ENCODE assay signal across 10 mouse cellular contexts in genomic region chr1:131905497-131905896, GRCm38 (mm10). TPM values are rescaled to one million over a fixed set of nuclear protein-coding genes. Genes with fewer than 3 reads are reported as not detected.
A peak's percentile ranks its signal among the peaks of the same experiment; 100 is the strongest.
DNase-seq lines count a peak whose midpoint lies in the region; ATAC-seq and TF ChIP-seq lines count a peak whose summit lies in the region.
"Had no signal": no experiment of that assay in that cellular context is flagged by ENCODE, and none has a peak within 500 bp of the region (broad histone marks: within the 10 kb centered on the region; RNA-seq: fewer than 3 reads in every experiment).

No protein-coding gene starts in this region.

- H3K27me3 ChIP-seq in limb, embryonic 14.5 days (ENCODE audit: control insufficient read depth, insufficient read depth, low read length): no peaks in the 10 kb centered on the region; the same call in 1 of the 2 replicates
- H3K27me3 ChIP-seq in limb, embryonic 10.5 days (ENCODE audit: low read depth, poor library complexity, severe bottlenecking): peaks cover 4% of the 10 kb centered on the region; the same call in 1 of the 2 replicates
- peaks cover 44% of the 10 kb centered on the region for H3K27me3 ChIP-seq in Patski
- no peaks in the 10 kb centered on the region for H3K27me3 ChIP-seq in liver, embryonic 14.5 days (ENCODE audit: control insufficient read depth, insufficient read depth, low read length)

- in situ Hi-C loops in Patski (cut with MboI; ENCODE audit: low pct_unique_long_range_greater_than_20kb): no loop called here

- POLR2A ChIA-PET in Patski (lab: Charles Lee): no interaction called here

- no peak overlapping the region for H3K9ac ChIP-seq in limb, embryonic 14.5 days (ENCODE audit: low read depth, low read length, severe bottlenecking)
- H3K9ac ChIP-seq in liver, embryonic 14.5 days (replicated peaks): no peak overlapping the region
- H3K9ac ChIP-seq: midbrain, embryonic 12.5 days had no signal

- H3K9me3 ChIP-seq in limb, embryonic 14.5 days (ENCODE audit: control insufficient read depth, low read length): no peaks in the 10 kb centered on the region
- H3K9me3 ChIP-seq in limb, embryonic 10.5 days (replicated peaks): no peaks in the 10 kb centered on the region
- H3K9me3 ChIP-seq in liver, embryonic 14.5 days (ENCODE audit: control insufficient read depth, low read length): no peaks in the 10 kb centered on the region
- H3K9me3 ChIP-seq: midbrain, embryonic 12.5 days had no signal

- CTCF ChIA-PET in Patski (lab: Charles Lee): interaction anchor here (1.2 kb wide), 1 partner anchor 75 kb away, joined by 5 read pairs; no protein-coding TSS in a partner anchor

- no peaks in the 10 kb centered on the region for H3K4me1 ChIP-seq in limb, embryonic 14.5 days (ENCODE audit: control insufficient read depth, insufficient read depth, low read length)
- no peaks in the 10 kb centered on the region for H3K4me1 ChIP-seq in limb, embryonic 10.5 days
- peaks cover 2 to 3% of the 10 kb centered on the region in 2 experiments; a peak in 2 of 4 replicates for H3K4me1 ChIP-seq in liver, embryonic 14.5 days (replicated peaks; ENCODE audit: control insufficient read depth in 2 of 2, insufficient read depth in 2 of 2, low read length in 1 of 2)
- H3K4me1 ChIP-seq: midbrain, embryonic 12.5 days had no signal

- TF ChIP-seq CTCF in Patski (IDR thresholded peaks at IDR 0.05): peak; percentile 67
- TF ChIP-seq CTCF in liver, embryonic 14.5 days (IDR thresholded peaks at IDR 0.05; ENCODE audit: low read depth): peak; percentile 45

- H3K36me3 ChIP-seq in limb, embryonic 14.5 days (ENCODE audit: control insufficient read depth, insufficient read depth, low read length): no peaks in the 10 kb centered on the region
- H3K36me3 ChIP-seq in limb, embryonic 10.5 days: no peaks in the 10 kb centered on the region
- H3K36me3 ChIP-seq in liver, embryonic 14.5 days (replicated peaks; ENCODE audit: control insufficient read depth, insufficient read depth, low read depth): no peaks in the 10 kb centered on the region
- H3K36me3 ChIP-seq: midbrain, embryonic 12.5 days had no signal

- H3K4me3 ChIP-seq in limb, embryonic 14.5 days (replicated peaks; ENCODE audit: low read length): no peak overlapping the region
- H3K4me3 ChIP-seq in limb, embryonic 10.5 days: no peak overlapping the region
- H3K4me3 ChIP-seq in liver, embryonic 14.5 days (ENCODE audit: insufficient read depth in 1 of 2, low read depth in 2 of 2, low read length in 2 of 2): no peak overlapping the region
- H3K4me3 ChIP-seq: midbrain, embryonic 12.5 days had no signal

- H3K27ac ChIP-seq in limb, embryonic 14.5 days (replicated peaks; ENCODE audit: low read depth, low read length): no peak overlapping the region
- H3K27ac ChIP-seq in limb, embryonic 10.5 days: no peak overlapping the region
- no peak overlapping the region for H3K27ac ChIP-seq in liver, embryonic 14.5 days
- H3K27ac ChIP-seq: midbrain, embryonic 12.5 days had no signal

- no peak for TF ChIP-seq POLR2A in limb, embryonic 14.5 days (IDR thresholded peaks at IDR 0.05; ENCODE audit: borderline replicate concordance, extremely low read depth, insufficient read depth, insufficient read length)

- peak; percentile 32 for DNase-seq in adrenal gland, adult 2 months
- DNase-seq in adrenal gland, adult 8-10 months: no peak
- DNase-seq in limb, embryonic 14.5 days (ENCODE audit: low spot score): peak; percentile 28
- DNase-seq in limb, embryonic 10.5 days (ENCODE audit: low spot score): no peak
- DNase-seq in Patski (ENCODE audit: low read depth, low spot score): no peak
- no peak for DNase-seq in liver, embryonic 14.5 days (ENCODE audit: low read depth in 3 of 3, low spot score in 3 of 3)
- no peak for DNase-seq in gastrocnemius, postnatal 25 days
- DNase-seq in right cerebral cortex, postnatal 4 days: no peak
- DNase-seq: layer of hippocampus, postnatal 36 days had no signal

- no peak for ATAC-seq in limb, embryonic 14.5 days (ENCODE audit: low FRiP score, low read depth)
- no peak for ATAC-seq in Patski
- ATAC-seq in liver, embryonic 14.5 days (ENCODE audit: insufficient read depth): no peak

- no peak for TF ChIP-seq EP300 in liver, embryonic 14.5 days (IDR thresholded peaks at IDR 0.05; ENCODE audit: low read depth)

- H3K4me2 ChIP-seq in limb, embryonic 14.5 days (replicated peaks; ENCODE audit: low read depth, low read length, severe bottlenecking): no peak overlapping the region
- no peak overlapping the region for H3K4me2 ChIP-seq in liver, embryonic 14.5 days (ENCODE audit: low read depth)
- H3K4me2 ChIP-seq: midbrain, embryonic 12.5 days had no signal

- 22% methylated on average over 1 of the region's 1 CpGs for WGBS in limb, embryonic 14.5 days
- 36% methylated on average over 1 of the region's 1 CpGs for WGBS in limb, embryonic 10.5 days
- WGBS in liver, embryonic 14.5 days (ENCODE audit: insufficient replicate concordance): 3% methylated on average over 1 of the region's 1 CpGs

RNA-seq across cellular contexts. Expression of gene Nucks1, which starts 4.8 kb away (rescaled TPM):
- 100 to 1,000 TPM; 111 to 139 TPM for total RNA-seq in adrenal gland, adult 2 months (2021)
- 3.2 and 4.2 TPM in 2 replicates for polyA plus RNA-seq in adrenal gland, adult 2 months (2012; rRNA removed)
- total RNA-seq in adrenal gland, adult 8-10 months (2022): 100 to 1,000 TPM; 134 to 174 (median 151) TPM
- polyA plus RNA-seq in limb, embryonic 14.5 days (2012; rRNA removed): 68.0 and 68.4 TPM in 2 replicates
- 52.0 and 53.9 TPM in 2 replicates for polyA plus RNA-seq in limb, embryonic 14.5 days (2014; fragmentation: Nextera tagmentation; extraction: Ambion mirVana)
- polyA plus RNA-seq in limb, embryonic 10.5 days (2016; fragmentation: Nextera tagmentation; extraction: Ambion mirVana): 97.8 and 110 TPM in 2 replicates
- 37.8 TPM for polyA plus RNA-seq in Patski (2021)
- polyA plus RNA-seq in liver, embryonic 14.5 days (2012; rRNA removed): 18.0 and 23.2 TPM in 2 replicates
- polyA plus RNA-seq in liver, embryonic 14.5 days (2014; fragmentation: Nextera tagmentation; extraction: Ambion mirVana): 20.2 and 21.3 TPM in 2 replicates
- 10 to 100 TPM; 53.8 to 53.9 TPM for total RNA-seq in gastrocnemius, postnatal 25 days (2021)

RNA-seq across cellular contexts. Expression of gene Rab29, which starts 38.5 kb away (rescaled TPM):
- 10 to 100 TPM; 15.1 to 28.7 TPM for total RNA-seq in adrenal gland, adult 2 months (2021)
- 18.7 and 24.3 TPM in 2 replicates for polyA plus RNA-seq in adrenal gland, adult 2 months (2012; rRNA removed)
- 10 to 100 TPM; 15.0 to 28.6 (median 22.0) TPM for total RNA-seq in adrenal gland, adult 8-10 months (2022)
- polyA plus RNA-seq in limb, embryonic 14.5 days (2012; rRNA removed): 22.8 and 25.4 TPM in 2 replicates
- polyA plus RNA-seq in limb, embryonic 14.5 days (2014; fragmentation: Nextera tagmentation; extraction: Ambion mirVana): 25.2 and 27.7 TPM in 2 replicates
- 6.1 and 8.6 TPM in 2 replicates for polyA plus RNA-seq in limb, embryonic 10.5 days (2016; fragmentation: Nextera tagmentation; extraction: Ambion mirVana)
- 12.9 TPM for polyA plus RNA-seq in Patski (2021)
- polyA plus RNA-seq in liver, embryonic 14.5 days (2012; rRNA removed): 7.3 and 8.3 TPM in 2 replicates
- polyA plus RNA-seq in liver, embryonic 14.5 days (2014; fragmentation: Nextera tagmentation; extraction: Ambion mirVana): 10.7 and 11.7 TPM in 2 replicates
- 1 to 10 TPM; 6.4 to 7.4 TPM for total RNA-seq in gastrocnemius, postnatal 25 days (2021)

RNA-seq across cellular contexts. Expression of gene Slc45a3, which starts 57.3 kb away (rescaled TPM):
- 10 to 100 TPM; 15.5 to 25.5 TPM for total RNA-seq in adrenal gland, adult 2 months (2021)
- 23.7 and 35.0 TPM in 2 replicates for polyA plus RNA-seq in adrenal gland, adult 2 months (2012; rRNA removed)
- 10 to 100 TPM; 18.4 to 53.4 (median 36.3) TPM for total RNA-seq in adrenal gland, adult 8-10 months (2022)
- 9.9 and 13.1 TPM in 2 replicates for polyA plus RNA-seq in limb, embryonic 14.5 days (2012; rRNA removed)
- polyA plus RNA-seq in limb, embryonic 14.5 days (2014; fragmentation: Nextera tagmentation; extraction: Ambion mirVana): 10.5 and 11.1 TPM in 2 replicates
- polyA plus RNA-seq in limb, embryonic 10.5 days (2016; fragmentation: Nextera tagmentation; extraction: Ambion mirVana): 1.7 and 2.0 TPM in 2 replicates
- polyA plus RNA-seq in Patski (2021): 0.65 TPM
- 1.9 and 2.4 TPM in 2 replicates for polyA plus RNA-seq in liver, embryonic 14.5 days (2012; rRNA removed)
- polyA plus RNA-seq in liver, embryonic 14.5 days (2014; fragmentation: Nextera tagmentation; extraction: Ambion mirVana): 1.8 and 2.5 TPM in 2 replicates
- total RNA-seq in gastrocnemius, postnatal 25 days (2021): 1 to 10 TPM; 1.3 to 1.6 TPM

Comparison
In these comparisons a context has a peak if more than half of its experiments do, and no peak if none do; other contexts are left out.
1. DNase-seq: peak in adrenal gland, adult 2 months (single experiment) and limb, embryonic 14.5 days (single experiment); none in adrenal gland, adult 8-10 months (single experiment), limb, embryonic 10.5 days (single experiment), Patski (single experiment), liver, embryonic 14.5 days (0 of 3), gastrocnemius, postnatal 25 days (single experiment) and right cerebral cortex, postnatal 4 days (single experiment).